Mouse (Mus musculus): ENCODE results near the gene Uap1l1. TPM values are rescaled to one million over a fixed set of nuclear protein-coding genes. Genes with fewer than 3 reads are reported as not detected.

Gene Uap1l1
- polyA plus RNA-seq, 1 experiment from 2014 or later = 17.6 TPM

GRCm38 (mm10) chr2:25350701-25351100 is 14.8 kb downstream of the Uap1l1 start:
- Histone ChIP-seq H3K36me3 (ENCODE audit: control insufficient read depth, insufficient read depth, low read length) (peaks cover 83% of the 10 kb centered on the region), H3K27me3 (ENCODE audit: control insufficient read depth, insufficient read depth, low read length) (no peaks in the 10 kb centered on the region), H3K4me2 (ENCODE audit: low read length) (no peak overlapping the region)

DNA sequence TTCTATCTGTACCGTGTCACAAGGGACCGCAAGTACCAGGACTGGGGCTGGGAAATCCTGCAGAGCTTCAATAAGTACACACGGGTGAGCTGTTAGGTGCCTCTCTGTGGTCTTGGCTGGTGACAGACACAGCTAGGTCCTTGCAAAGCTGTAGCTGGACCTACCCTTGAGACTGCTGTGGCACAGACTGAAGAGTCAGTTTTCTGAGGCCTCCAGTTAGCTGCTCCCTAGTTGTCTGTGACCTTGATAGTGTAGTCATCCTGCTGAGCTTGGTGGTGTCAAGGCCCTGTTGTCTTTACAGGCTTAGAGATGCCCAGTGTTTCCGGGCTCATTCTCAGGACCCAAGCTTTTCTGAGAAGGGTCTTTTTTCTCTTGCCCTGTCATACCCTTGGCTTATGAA is 16.0 kb downstream of the Uap1l1 start:
- no peak for ATAC-seq (ENCODE audit: insufficient number of reproducible peaks, insufficient read depth, low FRiP score, low read depth)
- no peak overlapping the region for H3K9ac ChIP-seq (ENCODE audit: low read length)
- H3K9me3 ChIP-seq (ENCODE audit: control insufficient read depth, low read length) = no peaks in the 10 kb centered on the region
- H3K4me3 ChIP-seq (ENCODE audit: control insufficient read depth in 1 of 2, insufficient read depth in 1 of 2, low read depth in 1 of 2, low read length in 2 of 2) = no peak overlapping the region
- no peak overlapping the region for H3K27ac ChIP-seq (replicated peaks in 1 of 2; ENCODE audit: control insufficient read depth in 1 of 2, insufficient read depth in 1 of 2, low read depth in 2 of 2, low read length in 2 of 2)
- H3K4me2 ChIP-seq (ENCODE audit: low read length) = no peak overlapping the region
- H3K27me3 ChIP-seq (ENCODE audit: control insufficient read depth, insufficient read depth, low read length) = no peaks in the 10 kb centered on the region
- 94% methylated on average over 4 of the region's 4 CpGs for WGBS
- H3K36me3 ChIP-seq (ENCODE audit: control insufficient read depth, insufficient read depth, low read length) = peaks cover 95% of the 10 kb centered on the region
- H3K4me1 ChIP-seq (ENCODE audit: control insufficient read depth in 2 of 2, insufficient read depth in 2 of 2, low read length in 2 of 2) = no peaks in the 10 kb centered on the region

More at GRCm38 (mm10) chr2:25350701-25351100, 14.8 kb downstream of the Uap1l1 start:
- Histone ChIP-seq H3K4me1 (ENCODE audit: control insufficient read depth in 2 of 2, insufficient read depth in 2 of 2, low read length in 2 of 2) (peaks cover 2 to 6% of the 10 kb centered on the region in 2 experiments; a peak in 3 of 4 replicates), H3K9ac (ENCODE audit: low read length) (no peak overlapping the region), H3K4me3 (ENCODE audit: control insufficient read depth in 1 of 2, insufficient read depth in 1 of 2, low read depth in 1 of 2, low read length in 2 of 2) (no peak overlapping the region), H3K27ac (replicated peaks in 1 of 2; ENCODE audit: control insufficient read depth in 1 of 2, insufficient read depth in 1 of 2, low read depth in 2 of 2, low read length in 2 of 2) (no peak overlapping the region), H3K9me3 (ENCODE audit: control insufficient read depth, low read length) (no peaks in the 10 kb centered on the region)
- 98% methylated on average over 3 of the region's 3 CpGs for WGBS
- no peak for ATAC-seq (ENCODE audit: insufficient number of reproducible peaks, insufficient read depth, low FRiP score, low read depth)

GRCm38 (mm10) chr2:25348162-25348561 is 17.3 kb downstream of the Uap1l1 start:
- ATAC-seq (ENCODE audit: insufficient number of reproducible peaks, insufficient read depth, low FRiP score, low read depth) = no peak
- Histone ChIP-seq H3K4me1 (ENCODE audit: control insufficient read depth in 2 of 2, insufficient read depth in 2 of 2, low read length in 2 of 2) (no peaks in the 10 kb centered on the region), H3K4me2 (ENCODE audit: low read length) (no peak overlapping the region), H3K27me3 (ENCODE audit: control insufficient read depth, insufficient read depth, low read length) (no peaks in the 10 kb centered on the region), H3K9me3 (ENCODE audit: control insufficient read depth, low read length) (no peaks in the 10 kb centered on the region), H3K9ac (ENCODE audit: low read length) (no peak overlapping the region), H3K27ac (replicated peaks in 1 of 2; ENCODE audit: control insufficient read depth in 1 of 2, insufficient read depth in 1 of 2, low read depth in 2 of 2, low read length in 2 of 2) (no peak overlapping the region), H3K36me3 (ENCODE audit: control insufficient read depth, insufficient read depth, low read length) (peaks cover 98% of the 10 kb centered on the region), H3K4me3 (ENCODE audit: control insufficient read depth in 1 of 2, insufficient read depth in 1 of 2, low read depth in 1 of 2, low read length in 2 of 2) (no peak overlapping the region)
- 85% methylated on average over 7 of the region's 7 CpGs for WGBS

- H3K4me3 ChIP-seq (ENCODE audit: control insufficient read depth in 1 of 2, insufficient read depth in 1 of 2, low read depth in 1 of 2, low read length in 2 of 2) = no peak overlapping the region
- ATAC-seq (ENCODE audit: insufficient number of reproducible peaks, insufficient read depth, low FRiP score, low read depth) = no peak
- H3K4me2 ChIP-seq (ENCODE audit: low read length) = no peak overlapping the region
- no peak overlapping the region for H3K27ac ChIP-seq (replicated peaks in 1 of 2; ENCODE audit: control insufficient read depth in 1 of 2, insufficient read depth in 1 of 2, low read depth in 2 of 2, low read length in 2 of 2)
- H3K36me3 ChIP-seq (ENCODE audit: control insufficient read depth, insufficient read depth, low read length) = peaks cover 93% of the 10 kb centered on the region
- peaks cover 0 to 3% of the 10 kb centered on the region in 2 experiments; a peak in 2 of 4 replicates for H3K4me1 ChIP-seq (ENCODE audit: control insufficient read depth in 2 of 2, insufficient read depth in 2 of 2, low read length in 2 of 2)
- 89% methylated on average over 6 of the region's 6 CpGs for WGBS
- no peaks in the 10 kb centered on the region for H3K27me3 ChIP-seq (ENCODE audit: control insufficient read depth, insufficient read depth, low read length)
- no peaks in the 10 kb centered on the region for H3K9me3 ChIP-seq (ENCODE audit: control insufficient read depth, low read length)
- no peak overlapping the region for H3K9ac ChIP-seq (ENCODE audit: low read length)
Measured at GRCm38 (mm10) chr2:25338303-25338702, 27.2 kb downstream of the Uap1l1 start.

- Histone ChIP-seq H3K4me1 (ENCODE audit: control insufficient read depth in 2 of 2, insufficient read depth in 2 of 2, low read length in 2 of 2) (peaks cover 2 to 14% of the 10 kb centered on the region in 2 experiments; a peak in 3 of 4 replicates), H3K27ac (replicated peaks in 1 of 2; ENCODE audit: control insufficient read depth in 1 of 2, insufficient read depth in 1 of 2, low read depth in 2 of 2, low read length in 2 of 2) (no peak overlapping the region), H3K36me3 (ENCODE audit: control insufficient read depth, insufficient read depth, low read length) (peaks cover 51% of the 10 kb centered on the region), H3K4me2 (ENCODE audit: low read length) (peak overlapping the region; percentile 97), H3K9ac (ENCODE audit: low read length) (peak overlapping the region; percentile 93), H3K9me3 (ENCODE audit: control insufficient read depth, low read length) (no peaks in the 10 kb centered on the region), H3K4me3 (ENCODE audit: control insufficient read depth in 1 of 2, insufficient read depth in 1 of 2, low read depth in 1 of 2, low read length in 2 of 2) (peak overlapping the region; percentile 96; a peak in 3 of 4 replicates), H3K27me3 (ENCODE audit: control insufficient read depth, insufficient read depth, low read length) (no peaks in the 10 kb centered on the region)
- ATAC-seq (ENCODE audit: insufficient number of reproducible peaks, insufficient read depth, low FRiP score, low read depth) = no peak
- WGBS = 78% methylated on average over 2 of the region's 2 CpGs
Measured at GRCm38 (mm10) chr2:25333569-25333968, 31.9 kb downstream of the Uap1l1 start.

GRCm38 (mm10) chr2:25332286-25333160 is 33.0 kb downstream of the Uap1l1 start, which contains the start of gene Man1b1:
Gene Man1b1 (plus strand): TSS chr2:25332338.
- Histone ChIP-seq H3K36me3 (ENCODE audit: control insufficient read depth, insufficient read depth, low read length) (peaks cover 41% of the 10 kb centered on the region), H3K4me3 (ENCODE audit: control insufficient read depth in 1 of 2, insufficient read depth in 1 of 2, low read depth in 1 of 2, low read length in 2 of 2) (peak within 1 kb of the TSS; percentile 96), H3K9ac (ENCODE audit: low read length) (peak within 1 kb of the TSS; percentile 93), H3K9me3 (ENCODE audit: control insufficient read depth, low read length) (no peaks in the 10 kb centered on the region), H3K4me2 (ENCODE audit: low read length) (peak within 1 kb of the TSS; percentile 97), H3K4me1 (ENCODE audit: control insufficient read depth in 2 of 2, insufficient read depth in 2 of 2, low read length in 2 of 2) (peaks cover 2 to 14% of the 10 kb centered on the region in 2 experiments; a peak in 3 of 4 replicates), H3K27me3 (ENCODE audit: control insufficient read depth, insufficient read depth, low read length) (no peaks in the 10 kb centered on the region), H3K27ac (replicated peaks in 1 of 2; ENCODE audit: control insufficient read depth in 1 of 2, insufficient read depth in 1 of 2, low read depth in 2 of 2, low read length in 2 of 2) (peak within 1 kb of the TSS; percentile 83 to 93)
- peak; percentile 98 for ATAC-seq (ENCODE audit: insufficient number of reproducible peaks, insufficient read depth, low FRiP score, low read depth)
- under 1% methylated on average over 78 of the region's 78 CpGs for WGBS

- peaks cover 30% of the 10 kb centered on the region for H3K36me3 ChIP-seq (ENCODE audit: control insufficient read depth, insufficient read depth, low read length)
- no peaks in the 10 kb centered on the region for H3K27me3 ChIP-seq (ENCODE audit: control insufficient read depth, insufficient read depth, low read length)
- H3K4me2 ChIP-seq (ENCODE audit: low read length) = peak overlapping the region; percentile 71
- ATAC-seq (ENCODE audit: insufficient number of reproducible peaks, insufficient read depth, low FRiP score, low read depth) = no peak
- peak overlapping the region; percentile 96 for H3K4me3 ChIP-seq (ENCODE audit: control insufficient read depth in 1 of 2, insufficient read depth in 1 of 2, low read depth in 1 of 2, low read length in 2 of 2)
- 57% methylated on average over 9 of the region's 9 CpGs for WGBS
- H3K9ac ChIP-seq (ENCODE audit: low read length) = peak overlapping the region; percentile 93
- H3K27ac ChIP-seq (replicated peaks in 1 of 2; ENCODE audit: control insufficient read depth in 1 of 2, insufficient read depth in 1 of 2, low read depth in 2 of 2, low read length in 2 of 2) = no peak overlapping the region
- H3K9me3 ChIP-seq (ENCODE audit: control insufficient read depth, low read length) = no peaks in the 10 kb centered on the region
- peaks cover 2 to 14% of the 10 kb centered on the region in 2 experiments; a peak in 3 of 4 replicates for H3K4me1 ChIP-seq (ENCODE audit: control insufficient read depth in 2 of 2, insufficient read depth in 2 of 2, low read length in 2 of 2)
Measured at GRCm38 (mm10) chr2:25331470-25331869, 34.0 kb downstream of the Uap1l1 start.

All from heart, embryonic 14.5 days (tissue).